In the genomic region with DNA sequence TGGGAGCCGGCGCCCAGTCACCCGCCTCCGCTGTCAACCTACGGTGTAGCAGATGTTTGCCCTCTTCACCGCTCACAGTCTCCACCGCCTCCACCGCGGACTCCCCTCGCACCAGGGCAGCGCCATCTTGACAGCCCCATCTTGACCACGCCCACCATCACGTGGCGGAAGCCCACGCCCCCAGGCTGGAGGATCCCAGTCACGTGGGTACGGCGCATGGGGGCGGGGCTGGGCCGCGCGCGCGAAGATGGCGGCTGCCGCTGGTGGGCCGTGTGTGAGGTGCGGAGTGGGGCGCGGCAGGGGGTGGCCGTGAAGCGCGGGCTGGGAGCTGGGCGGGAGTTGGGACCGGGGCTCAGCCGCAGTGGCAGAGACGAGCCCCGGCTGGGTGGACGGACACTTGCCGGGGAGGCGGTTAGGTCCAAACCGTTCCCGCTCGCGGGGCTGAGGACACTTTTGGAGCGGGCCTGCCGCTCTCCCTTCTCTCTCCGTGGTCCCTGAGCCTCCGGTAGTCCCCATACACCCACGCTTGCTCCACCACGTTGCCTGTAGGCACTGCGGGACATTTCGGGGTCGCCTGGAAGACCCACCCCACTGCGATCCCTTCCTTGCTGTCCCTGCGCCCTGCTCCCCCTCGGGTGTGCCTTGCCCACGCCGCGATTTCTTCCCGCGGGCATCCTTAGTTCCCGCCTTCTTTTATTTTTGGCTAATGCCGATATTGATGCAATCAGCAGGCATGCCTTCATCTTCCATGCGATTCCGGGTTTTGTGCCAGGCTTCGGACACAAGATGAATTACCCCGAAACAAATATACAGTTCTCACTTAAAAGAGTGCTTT, we compare ENCODE assay signal across 8 mouse cellular contexts. TPM values are rescaled to one million over a fixed set of nuclear protein-coding genes. Genes with fewer than 3 reads are reported as not detected.
A peak's percentile ranks its signal among the peaks of the same experiment; 100 is the strongest.
DNase-seq lines count a peak whose midpoint lies in the region; ATAC-seq lines count a peak whose summit lies in the region.

Gene Dolk (minus strand): TSS at position 143 of the 835 bp plus-strand sequence.
Gene Nup188 (plus strand): TSS at position 206 of the 835 bp plus-strand sequence.

- intact Hi-C loops in gastrocnemius, postnatal 14 days (cut with DNase I; ENCODE audit: low total_unique reads), result no loop called here
- intact Hi-C loops in left cerebral cortex, postnatal 10 days (cut with DNase I), result no loop called here

- DNase-seq in adipocyte (ENCODE audit: low spot score), result peak; percentile 91
- peak; percentile 99 for DNase-seq in embryo, embryonic 10 days (ENCODE audit: low spot score)
- peak; percentile 98 for DNase-seq in gastrocnemius, postnatal 14 days
- peak; percentile 94 to 99 for DNase-seq in left cerebral cortex, postnatal 10 days (ENCODE audit: extremely low spot score in 1 of 2, low spot score in 2 of 2)
- peak; percentile 95 for DNase-seq in right cerebral cortex, postnatal 25 days
- DNase-seq in urinary bladder, postnatal 4 days (ENCODE audit: low spot score in 2 of 2), result peak; percentile 94 to 99

- peak; percentile 93 for ATAC-seq in inflammation-experienced regulatory T-cells, adult 6 months
- peak; percentile 87 for ATAC-seq in megakaryocyte-erythroid progenitor cell, adult 5-6 weeks (replicated peaks; ENCODE audit: low FRiP score, low TSS enrichment, poor library complexity, severe bottlenecking)

RNA-seq across cellular contexts. Expression of gene Dolk, which starts in this region (rescaled TPM):
- 10 to 100 TPM; 18.8 to 18.9 TPM for total RNA-seq in gastrocnemius, postnatal 14 days (2021)
- 10 to 100 TPM; 10.8 to 14.6 (median 10.9) TPM for polyA plus RNA-seq in inflammation-experienced regulatory T-cells, adult 6 months (2017; shearing (Covaris generic))
- total RNA-seq in left cerebral cortex, postnatal 10 days (2021), result 10 to 100 TPM; 25.8 to 28.8 TPM
- total RNA-seq in megakaryocyte-erythroid progenitor cell, adult 5-6 weeks (2014; fragmentation: Nextera tagmentation), result 8.7 and 10.5 TPM in 2 replicates
- total RNA-seq in megakaryocyte-erythroid progenitor cell, adult 5-6 weeks (2017), result 11.1 and 11.2 TPM in 2 replicates

RNA-seq across cellular contexts. Expression of gene Nup188, which starts in this region (rescaled TPM):
- total RNA-seq in gastrocnemius, postnatal 14 days (2021), result 10 to 100 TPM; 10.5 to 13.1 TPM
- 10 to 100 TPM; 26.4 to 30.2 (median 26.9) TPM for polyA plus RNA-seq in inflammation-experienced regulatory T-cells, adult 6 months (2017; shearing (Covaris generic))
- 10 to 100 TPM; 23.7 to 23.9 TPM for total RNA-seq in left cerebral cortex, postnatal 10 days (2021)
- total RNA-seq in megakaryocyte-erythroid progenitor cell, adult 5-6 weeks (2014; fragmentation: Nextera tagmentation), result 59.3 and 66.6 TPM in 2 replicates
- total RNA-seq in megakaryocyte-erythroid progenitor cell, adult 5-6 weeks (2017), result 25.8 and 29.8 TPM in 2 replicates

Comparison
In these comparisons a context has a peak if more than half of its experiments do, and no peak if none do; other contexts are left out.
1. Peak in every context shown above with its lines: DNase-seq and ATAC-seq.